Mouse (Mus musculus): ENCODE measurements around the gene Pi4kb. TPM values are rescaled to one million over a fixed set of nuclear protein-coding genes. Genes with fewer than 3 reads are reported as not detected.
A peak's percentile ranks its signal among the peaks of the same experiment; 100 is the strongest.
"Not testable (repeated sequence)": the region's sequence is repeated elsewhere in the genome, so short reads cannot be mapped to it uniquely, and the experiment has no call there.

Gene Pi4kb
- total RNA-seq (2021), result 10 to 100 TPM; 62.9 to 65.3 TPM
- long read RNA-seq, experiment 1, transcript Pi4kb-201 (11 exons, 3,692 nt), result major isoform, 13 of 18 reads
- long read RNA-seq, experiment 1, partial matches to known transcripts, result 3 of 18 reads
- long read RNA-seq, experiment 1, other reads (novel, unspliced or antisense), result 1 of 18 reads
- long read RNA-seq, experiment 2, transcript Pi4kb-201 (11 exons, 3,692 nt), result major isoform, 51 of 74 reads
- long read RNA-seq, experiment 2, partial matches to known transcripts, result 13 of 74 reads
- long read RNA-seq, experiment 2, other reads (novel, unspliced or antisense), result 5 of 74 reads

GRCm38 (mm10) chr3:94974528-94975422 is at the start of gene Pi4kb:
Gene Pi4kb, plus strand, starts transcription at chr3:94974731.
- DNase-seq (ENCODE audit: low spot score in 2 of 2), result peak; percentile 78 to 80

- not testable (repeated sequence) for DNase-seq (ENCODE audit: low spot score in 2 of 2)
Observed at GRCm38 (mm10) chr3:94926301-94926736, 48.2 kb upstream of the Pi4kb start.

DNA sequence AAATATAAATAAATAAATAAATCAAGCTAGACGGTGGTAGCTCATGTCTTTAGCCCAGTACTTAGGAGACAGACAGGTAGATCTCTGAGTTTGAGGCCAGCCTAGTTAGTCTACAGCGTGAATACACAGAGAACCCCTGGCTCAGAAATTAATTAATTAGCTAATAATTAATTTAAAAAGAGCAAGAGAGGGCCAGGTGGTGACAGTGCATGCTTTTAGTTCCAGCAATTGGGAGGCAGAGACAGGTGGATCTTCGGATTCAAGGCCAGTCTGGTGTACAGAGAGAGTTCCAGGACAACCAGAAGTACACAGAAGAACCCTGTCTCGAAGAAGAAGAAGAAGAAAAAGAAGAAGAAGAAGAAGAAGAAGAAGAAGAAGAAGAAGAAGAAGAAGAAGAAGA is 45.6 kb upstream of the Pi4kb start:
- not testable (repeated sequence) for DNase-seq (ENCODE audit: low spot score in 2 of 2)

DNA sequence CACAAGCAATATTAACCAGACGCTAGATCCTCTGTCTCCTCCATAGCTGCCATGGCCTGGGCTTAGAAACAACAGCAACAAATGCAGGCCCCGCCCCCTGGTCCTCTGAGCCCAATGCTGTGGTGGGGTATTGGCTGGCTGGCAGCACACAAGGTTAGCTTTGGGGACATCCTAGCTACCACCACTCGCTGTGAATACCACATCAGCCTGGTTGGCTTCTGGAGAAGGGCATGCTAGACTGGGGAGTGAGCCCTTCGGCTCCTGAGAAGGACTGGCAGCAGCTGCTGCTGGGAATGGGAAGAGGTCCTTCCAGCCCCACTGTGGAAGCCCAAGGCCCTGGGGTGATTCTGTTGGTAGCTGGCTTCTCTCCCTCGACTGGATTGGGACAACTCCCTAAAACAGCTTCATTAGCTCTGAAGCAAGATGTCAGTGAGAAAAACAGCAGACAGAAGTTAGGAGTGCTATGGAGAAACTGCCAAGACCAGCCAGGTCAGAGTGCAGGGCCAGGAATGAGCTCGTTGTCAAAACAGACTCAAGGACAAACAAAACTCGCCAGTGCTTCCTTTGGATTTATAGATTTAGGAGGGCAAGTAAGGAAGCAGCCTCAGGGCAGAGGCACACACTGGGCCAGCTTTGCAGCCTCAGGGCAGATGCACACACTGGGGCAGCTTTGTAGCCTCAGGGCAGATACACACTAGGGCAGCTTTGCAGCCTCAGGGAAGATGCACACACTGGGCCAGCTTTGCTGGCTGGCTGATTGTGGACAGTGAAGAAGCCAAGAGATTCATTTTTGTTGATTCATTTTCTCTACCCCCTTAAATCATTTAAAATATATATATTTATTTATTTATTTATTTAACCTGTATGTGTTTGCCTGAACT is 43.9 kb upstream of the Pi4kb start:
- DNase-seq (ENCODE audit: low spot score in 2 of 2), result not testable (repeated sequence)

GRCm38 (mm10) chr3:94931427-94932082 is 43.0 kb upstream of the Pi4kb start:
- not testable (repeated sequence) for DNase-seq (ENCODE audit: low spot score in 2 of 2)

- not testable (repeated sequence) for DNase-seq (ENCODE audit: low spot score in 2 of 2)
Observed at GRCm38 (mm10) chr3:94932279-94932678, 42.3 kb upstream of the Pi4kb start.

GRCm38 (mm10) chr3:94932809-94933564 is 41.5 kb upstream of the Pi4kb start, which contains the start of gene Selenbp1:
Gene Selenbp1, plus strand, starts transcription at chr3:94933056.
- DNase-seq (ENCODE audit: low spot score in 2 of 2), result peak; percentile 79 to 81

GRCm38 (mm10) chr3:94933604-94934003 is 40.9 kb upstream of the Pi4kb start:
- not testable (repeated sequence) for DNase-seq (ENCODE audit: low spot score in 2 of 2)

- not testable (repeated sequence) for DNase-seq (ENCODE audit: low spot score in 2 of 2)
Observed at GRCm38 (mm10) chr3:94934564-94934963, 40.0 kb upstream of the Pi4kb start.

DNA sequence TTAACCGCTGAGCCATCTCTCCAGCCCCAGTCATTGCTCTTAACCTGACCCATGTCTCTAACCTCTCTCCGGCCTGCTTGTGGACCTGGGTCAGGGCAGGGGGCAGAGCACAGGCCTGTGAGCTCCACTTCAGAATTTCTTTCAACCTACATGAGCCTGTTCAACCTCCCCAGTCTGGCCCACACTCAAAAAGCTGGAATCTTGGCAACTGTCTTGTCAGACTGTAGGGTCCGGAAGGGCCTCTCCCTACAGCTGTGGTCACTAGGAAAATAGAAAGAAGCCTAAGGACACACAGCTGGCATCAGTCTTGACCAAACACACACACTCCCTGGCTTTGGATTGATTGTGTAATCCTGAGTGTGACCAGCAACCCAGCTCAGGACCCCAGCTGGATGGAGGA is 39.2 kb upstream of the Pi4kb start:
- DNase-seq (ENCODE audit: low spot score in 2 of 2), result not testable (repeated sequence)

DNA sequence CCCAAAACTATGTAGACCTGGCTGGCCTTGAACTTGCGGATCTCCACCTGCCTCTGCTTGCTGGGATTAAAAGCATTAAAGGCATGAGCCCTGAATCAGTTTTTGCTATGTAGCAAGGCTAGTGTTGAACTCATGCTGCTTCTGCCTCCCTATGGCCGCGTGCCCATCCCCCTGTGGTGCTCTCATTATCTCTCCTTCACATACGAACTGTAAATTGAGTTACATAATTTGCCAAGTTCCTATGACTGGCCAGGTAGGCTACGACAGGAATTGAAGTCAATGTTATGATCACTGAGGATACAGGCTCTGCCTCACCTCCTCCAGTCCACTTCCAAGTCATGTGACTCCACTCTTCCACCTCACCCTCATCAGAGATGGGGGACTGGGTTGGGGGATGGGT is 38.4 kb upstream of the Pi4kb start:
- DNase-seq (ENCODE audit: low spot score in 2 of 2), result not testable (repeated sequence)

- not testable (repeated sequence) for DNase-seq (ENCODE audit: low spot score in 2 of 2)
Observed at GRCm38 (mm10) chr3:94937194-94937593, 37.3 kb upstream of the Pi4kb start.

DNA sequence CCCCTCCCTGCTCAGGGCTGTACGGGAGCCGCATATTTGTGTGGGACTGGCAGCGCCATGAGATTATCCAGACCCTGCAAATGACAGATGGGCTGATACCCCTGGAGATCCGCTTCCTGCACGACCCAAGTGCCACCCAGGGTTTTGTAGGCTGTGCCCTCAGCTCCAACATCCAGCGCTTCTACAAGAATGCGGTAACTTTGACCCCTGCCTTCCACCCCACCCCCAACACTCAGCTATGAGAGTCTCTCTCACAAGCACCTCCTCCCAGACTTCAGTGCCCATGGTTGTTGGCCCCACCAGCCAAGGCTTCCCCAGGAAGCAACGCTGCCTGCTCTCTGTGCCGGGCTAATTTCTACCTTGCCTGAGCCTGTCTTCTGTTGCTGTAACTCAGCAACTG is 34.5 kb upstream of the Pi4kb start:
- DNase-seq (ENCODE audit: low spot score in 2 of 2), result not testable (repeated sequence)

DNA sequence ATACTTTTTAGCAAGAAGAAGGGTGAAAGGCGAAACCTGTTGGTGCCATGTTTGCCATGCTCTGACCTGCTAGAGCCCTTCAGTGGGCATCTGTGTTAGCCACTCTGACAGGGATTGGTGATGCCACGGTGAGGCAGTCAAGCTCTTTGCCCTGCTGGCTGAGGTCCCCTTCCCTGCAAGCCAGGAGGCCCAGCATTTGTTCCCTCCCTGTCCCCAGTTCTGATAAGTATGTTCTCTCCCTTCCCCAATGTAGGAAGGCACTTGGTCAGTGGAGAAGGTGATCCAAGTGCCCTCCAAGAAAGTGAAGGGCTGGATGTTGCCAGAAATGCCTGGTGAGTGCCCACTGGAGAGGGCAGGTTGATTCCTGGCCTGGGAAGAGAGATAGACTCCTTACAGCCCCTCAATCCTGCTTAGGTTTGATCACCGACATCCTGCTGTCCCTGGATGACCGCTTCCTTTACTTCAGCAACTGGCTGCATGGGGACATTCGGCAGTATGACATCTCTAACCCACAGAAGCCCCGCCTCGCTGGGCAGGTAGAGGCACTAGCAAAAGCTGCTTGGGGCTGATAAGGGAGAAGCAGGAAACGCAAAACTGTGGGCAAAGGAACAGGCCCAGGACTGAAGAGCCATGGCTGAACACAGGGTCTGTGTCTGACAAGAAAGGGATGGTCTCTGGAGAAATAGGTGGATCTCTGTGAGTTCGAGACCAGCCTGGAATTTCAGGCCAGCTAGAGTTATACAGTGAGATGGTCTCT is 32.1 kb upstream of the Pi4kb start:
- DNase-seq (ENCODE audit: low spot score in 2 of 2), result not testable (repeated sequence)

DNA sequence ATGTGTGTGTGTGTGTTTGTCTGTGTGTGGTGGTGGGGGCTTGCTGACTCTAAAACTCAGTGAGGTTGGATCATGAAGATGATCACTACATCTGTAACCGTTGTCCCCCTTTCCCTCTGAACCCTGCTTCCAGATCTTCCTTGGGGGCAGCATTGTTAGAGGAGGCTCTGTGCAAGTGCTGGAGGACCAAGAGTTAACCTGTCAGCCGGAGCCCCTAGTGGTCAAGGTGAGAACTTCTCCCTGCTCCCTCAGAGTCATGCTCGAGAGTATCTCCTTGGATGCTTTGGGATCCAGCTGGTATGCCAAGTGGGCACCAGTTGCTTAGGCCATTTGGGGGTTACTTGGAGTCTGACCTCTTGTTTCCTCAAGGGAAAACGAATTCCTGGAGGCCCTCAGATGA is 30.8 kb upstream of the Pi4kb start:
- DNase-seq (ENCODE audit: low spot score in 2 of 2), result not testable (repeated sequence)

DNA sequence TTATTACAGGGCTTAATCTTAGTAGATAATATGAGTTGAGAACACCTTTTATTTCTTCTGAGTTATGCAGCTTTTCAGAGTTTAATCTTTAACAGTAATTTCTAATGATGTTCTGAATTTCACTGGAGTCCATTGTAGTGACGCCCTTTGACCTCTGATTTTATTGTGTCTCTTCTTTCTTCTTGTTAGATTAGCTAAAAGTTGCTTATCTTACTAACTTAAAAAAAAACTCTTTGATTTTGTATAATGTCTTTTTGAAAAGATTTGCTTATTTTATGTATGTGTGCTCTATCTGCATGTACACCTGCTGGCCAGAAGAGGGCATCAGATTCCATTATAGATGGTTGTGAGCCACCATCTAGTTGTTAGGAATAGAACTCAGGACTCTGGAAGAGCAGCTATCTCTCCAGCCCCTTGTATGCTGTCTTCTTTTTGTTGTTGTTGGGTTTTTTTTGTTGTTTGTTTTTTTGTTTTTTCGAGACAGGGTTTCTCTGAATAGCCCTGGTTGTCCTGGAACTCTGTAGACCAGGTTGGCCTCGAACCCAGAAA is 26.4 kb upstream of the Pi4kb start:
- no peak for DNase-seq (ENCODE audit: low spot score in 2 of 2)

- DNase-seq (ENCODE audit: low spot score in 2 of 2), result no peak
Observed at GRCm38 (mm10) chr3:94949645-94950044, 24.9 kb upstream of the Pi4kb start.

DNA sequence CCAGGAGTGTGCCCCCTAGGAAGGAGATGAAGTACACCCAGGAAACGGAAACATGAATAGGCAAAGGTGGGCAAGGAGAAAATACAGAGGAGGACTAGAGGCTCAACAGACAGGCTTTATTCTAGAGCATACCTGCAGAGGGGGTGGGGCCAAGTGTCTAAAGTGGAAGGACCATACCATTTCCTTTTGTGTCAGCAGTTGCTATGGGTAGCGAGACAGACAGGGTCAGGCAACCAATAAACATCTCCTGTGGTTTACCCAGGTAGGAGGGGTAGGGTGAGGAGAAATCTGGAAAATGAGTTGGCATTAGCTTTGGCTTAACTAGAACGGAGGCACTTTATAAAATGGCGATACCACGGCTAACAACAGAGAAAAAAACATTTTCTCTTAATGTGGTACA is 21.7 kb upstream of the Pi4kb start:
- no peak for DNase-seq (ENCODE audit: low spot score in 2 of 2)

GRCm38 (mm10) chr3:94953384-94953763 is 21.2 kb upstream of the Pi4kb start:
- no peak for DNase-seq (ENCODE audit: low spot score in 2 of 2)

Measured in adrenal gland, adult 18-20 months (tissue).